Mouse (Mus musculus) frontal cortex, adult (tissue): ENCODE results near the gene Dlx3.

Source experiments
- ATAC-seq: cut with Nextera tagmentation; 2 replicates; pipeline ENCODE4 v1.9.2; 2017; ENCODE audit warnings: mild to moderate bottlenecking, moderate library complexity, mixed read lengths; ENCODE audit not compliant: low TSS enrichment

Gene Dlx3

GRCm38 (mm10) chr11:95119990-95120632, at the start of gene Dlx3:
Gene Dlx3, plus strand, starts transcription at chr11:95120119.
- ATAC-seq: no peak

DNA sequence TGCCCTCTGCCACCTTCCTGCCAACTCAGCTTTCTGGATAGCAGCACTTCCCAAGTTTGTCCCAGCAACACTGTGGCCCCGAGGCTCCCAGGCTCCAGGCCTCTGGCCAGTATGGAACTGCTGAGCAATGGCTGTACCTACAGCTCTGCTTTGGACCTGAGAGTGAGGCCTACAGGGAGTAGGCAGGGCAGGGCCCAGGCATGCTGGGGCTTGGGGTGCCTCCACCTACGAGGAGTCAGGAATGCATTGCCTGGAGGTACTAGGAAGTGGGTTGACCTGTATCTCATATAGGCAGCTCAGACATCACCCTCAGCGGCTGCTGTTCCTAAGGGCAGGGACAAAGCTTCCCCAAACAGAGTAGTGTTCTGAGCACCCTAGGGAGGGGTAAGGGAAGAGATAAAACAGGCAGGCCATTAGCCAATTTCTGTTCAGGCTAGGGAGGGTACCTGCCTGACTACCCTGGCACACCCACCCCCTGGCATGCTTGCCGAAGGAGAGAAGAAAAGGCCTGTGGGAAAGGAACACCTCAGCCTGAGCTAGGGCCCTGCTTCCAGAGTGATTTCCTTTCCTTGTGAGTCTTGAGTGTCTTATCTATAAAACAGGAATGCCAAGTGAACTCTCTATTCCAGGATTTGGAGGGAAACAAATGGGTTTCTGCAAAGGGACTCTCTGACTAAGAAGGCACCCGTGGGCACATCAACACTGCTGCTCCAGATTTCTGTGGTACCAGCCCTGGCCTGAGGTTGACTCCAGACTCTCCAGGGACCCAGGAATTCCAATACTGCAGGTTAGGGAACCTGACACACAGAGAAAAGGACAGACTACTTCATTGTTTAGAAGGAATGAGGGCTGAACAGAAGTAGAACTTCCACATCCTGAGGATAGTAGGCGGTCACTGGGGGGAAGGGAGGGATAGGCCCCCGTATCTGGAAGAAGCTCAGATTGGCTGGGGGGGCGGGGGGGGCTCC, 49.5 kb upstream of the Dlx3 start:
- no peak for ATAC-seq

DNA sequence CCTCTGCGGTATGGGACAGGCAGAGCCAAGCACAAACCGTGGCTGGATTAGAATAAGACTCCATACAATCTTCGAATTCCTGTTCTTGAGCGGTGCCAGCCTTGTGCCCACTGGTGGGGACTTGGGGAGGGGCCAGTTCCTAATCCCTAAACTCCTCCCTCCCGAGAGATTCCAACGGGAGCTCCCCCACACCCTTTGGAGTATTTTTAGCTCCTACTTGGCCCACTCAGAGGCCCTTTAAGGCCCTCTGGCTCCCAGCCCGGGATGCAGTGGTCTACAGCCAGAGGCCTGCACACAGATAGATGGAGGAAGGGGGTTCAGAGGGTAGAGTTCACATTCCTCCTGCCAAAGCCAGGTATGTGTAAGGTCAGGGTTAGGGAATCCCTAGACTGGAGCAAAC, 48.7 kb upstream of the Dlx3 start:
- ATAC-seq: no peak

DNA sequence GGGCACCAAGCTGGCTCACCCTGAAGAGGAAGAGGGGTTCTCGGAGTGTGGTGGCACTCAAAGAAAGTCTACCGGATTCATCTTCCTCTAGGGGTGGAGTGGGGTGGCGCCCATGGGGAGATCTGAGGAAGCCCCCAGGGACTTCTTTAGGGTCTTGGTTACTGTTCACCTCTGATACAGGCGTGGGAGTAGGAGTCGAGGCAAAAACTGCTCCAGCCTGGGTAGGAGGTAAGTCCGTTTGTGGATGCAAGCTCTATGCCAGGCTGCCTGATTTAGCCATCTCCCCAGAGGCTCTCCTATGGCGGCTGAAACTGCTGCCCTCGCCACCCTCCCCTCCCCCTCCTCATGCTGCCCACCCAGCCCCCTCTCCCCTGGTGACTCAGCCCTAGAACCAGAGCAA, 47.8 kb upstream of the Dlx3 start:
- no peak for ATAC-seq

- no peak for ATAC-seq
These were observed 47.1 kb upstream of the Dlx3 start for GRCm38 (mm10) chr11:95072804-95073203.

DNA sequence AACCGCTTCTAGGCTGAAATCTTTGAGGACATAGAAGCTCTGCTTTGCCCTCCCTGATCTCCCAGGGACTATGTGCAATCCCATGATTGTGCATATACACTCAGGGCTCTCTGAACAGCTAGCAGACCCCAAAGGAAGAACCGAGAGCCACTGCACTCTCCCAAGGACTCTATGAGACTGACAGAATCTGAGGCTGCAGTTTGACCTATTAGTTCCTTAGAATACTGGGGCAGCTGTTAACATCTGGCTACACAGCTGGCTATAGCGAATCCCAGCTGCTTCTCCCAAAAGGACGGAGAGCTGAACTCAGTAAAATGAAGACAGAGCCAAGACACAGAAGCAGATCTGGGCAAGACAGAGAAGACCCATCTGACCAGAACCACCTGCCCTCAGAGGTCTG, 46.1 kb upstream of the Dlx3 start:
- ATAC-seq: no peak

- no peak for ATAC-seq
These were observed 45.2 kb upstream of the Dlx3 start for GRCm38 (mm10) chr11:95074694-95075093.

GRCm38 (mm10) chr11:95075197-95076040, 44.5 kb upstream of the Dlx3 start:
- no peak for ATAC-seq

DNA sequence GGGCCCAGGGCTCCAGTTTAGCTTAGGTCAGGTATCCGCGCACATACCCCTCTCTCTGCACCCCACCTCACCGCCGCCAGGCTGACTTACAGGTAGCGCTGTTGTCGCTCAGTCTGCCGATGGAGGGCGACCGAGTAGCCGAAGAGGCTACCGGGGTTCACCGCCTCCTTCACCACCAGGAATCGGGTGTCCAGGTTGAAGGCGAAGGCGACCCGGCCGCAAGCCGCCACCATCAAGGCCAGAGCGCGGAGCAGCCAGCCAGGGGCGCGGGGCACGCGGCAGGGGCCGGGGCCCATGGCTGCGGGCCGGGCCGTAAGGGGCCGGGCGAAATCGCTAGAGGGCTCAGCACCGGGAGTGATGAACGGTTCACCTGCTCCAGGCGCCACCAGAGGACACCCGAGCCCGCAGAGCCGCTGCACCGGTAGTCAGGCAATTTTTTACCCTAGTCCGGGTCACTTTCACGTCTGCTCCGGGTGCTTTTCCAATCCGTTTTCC, 43.8 kb upstream of the Dlx3 start:
- ATAC-seq: peak; percentile 64

GRCm38 (mm10) chr11:95076536-95077111, 43.3 kb upstream of the Dlx3 start, which contains the start of gene Itga3:
Gene Itga3, minus strand, starts transcription at chr11:95076801.
- ATAC-seq: peak; percentile 79

GRCm38 (mm10) chr11:95077956-95078355, 42.0 kb upstream of the Dlx3 start:
- ATAC-seq: no peak

- ATAC-seq: no peak
These were observed 40.6 kb upstream of the Dlx3 start for GRCm38 (mm10) chr11:95079256-95079875.

DNA sequence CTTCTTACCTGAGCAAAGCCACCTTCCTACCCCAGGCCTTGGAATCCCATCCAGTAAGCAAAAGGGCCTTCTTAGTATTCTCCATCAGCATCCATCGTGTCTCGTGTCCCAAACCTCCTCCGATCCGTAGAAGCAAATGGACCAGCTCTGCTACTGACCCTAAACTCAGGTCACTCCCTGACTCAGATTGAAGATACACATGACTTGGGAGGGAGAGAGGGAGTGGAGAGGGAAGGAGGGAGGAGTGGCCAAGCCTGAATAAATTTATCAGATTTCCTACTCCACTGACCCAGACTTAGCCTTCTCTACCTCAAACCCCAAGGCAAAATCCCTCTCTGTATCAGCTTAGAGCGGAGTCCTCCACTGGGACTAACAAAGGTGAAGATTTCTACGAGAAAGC, 39.1 kb upstream of the Dlx3 start:
- no peak for ATAC-seq

GRCm38 (mm10) chr11:95082896-95083295, 37.0 kb upstream of the Dlx3 start:
- no peak for ATAC-seq

GRCm38 (mm10) chr11:95084175-95084574, 35.7 kb upstream of the Dlx3 start:
- no peak for ATAC-seq

DNA sequence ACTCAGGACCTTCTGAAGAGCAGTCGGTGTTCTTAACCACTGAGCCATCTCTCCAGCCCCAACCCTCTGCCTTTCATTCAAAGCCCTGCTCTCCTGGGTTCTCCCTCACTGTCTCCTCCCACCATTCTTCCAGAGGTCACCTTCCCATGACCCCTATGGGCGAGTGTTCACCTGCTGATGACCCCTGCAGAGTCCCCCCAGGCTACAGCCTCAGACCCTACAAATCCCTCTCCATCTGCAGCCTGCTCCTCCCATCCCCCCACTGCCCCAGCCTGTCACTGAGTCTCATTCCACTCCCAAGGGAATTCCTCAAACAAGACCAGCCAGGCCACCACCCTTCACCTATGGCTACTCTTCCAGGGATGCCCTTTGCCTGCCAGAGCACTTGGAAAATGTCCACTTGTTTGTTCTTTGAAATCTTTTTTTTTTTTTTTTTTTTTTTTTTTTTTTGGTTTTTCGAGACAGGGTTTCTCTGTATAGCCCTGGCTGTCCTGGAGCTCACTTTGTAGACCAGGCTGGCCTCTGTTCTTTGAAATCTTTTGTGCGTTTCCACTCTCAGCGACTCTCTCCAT, 35.0 kb upstream of the Dlx3 start:
- no peak for ATAC-seq

DNA sequence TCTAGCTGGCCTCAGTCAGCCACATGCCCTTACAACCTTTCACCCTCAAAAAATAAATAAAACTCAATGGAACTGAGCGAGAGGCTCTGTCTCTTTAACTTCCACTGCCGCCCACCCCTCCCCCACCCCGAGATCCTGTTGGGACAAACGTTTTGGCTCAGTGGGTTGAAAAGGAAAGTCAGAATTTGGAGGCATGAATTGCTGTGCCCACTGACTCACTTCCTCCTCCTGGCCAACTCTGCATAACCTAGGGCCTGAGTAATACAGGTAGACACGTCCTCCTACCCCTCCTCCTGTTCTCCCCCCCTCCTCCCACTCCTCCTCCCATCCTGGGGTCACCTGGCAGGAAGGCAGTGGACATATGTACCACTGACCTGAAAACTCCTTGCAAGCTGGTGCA, 34.2 kb upstream of the Dlx3 start:
- no peak for ATAC-seq

GRCm38 (mm10) chr11:95086229-95086628, 33.7 kb upstream of the Dlx3 start:
- ATAC-seq: no peak

DNA sequence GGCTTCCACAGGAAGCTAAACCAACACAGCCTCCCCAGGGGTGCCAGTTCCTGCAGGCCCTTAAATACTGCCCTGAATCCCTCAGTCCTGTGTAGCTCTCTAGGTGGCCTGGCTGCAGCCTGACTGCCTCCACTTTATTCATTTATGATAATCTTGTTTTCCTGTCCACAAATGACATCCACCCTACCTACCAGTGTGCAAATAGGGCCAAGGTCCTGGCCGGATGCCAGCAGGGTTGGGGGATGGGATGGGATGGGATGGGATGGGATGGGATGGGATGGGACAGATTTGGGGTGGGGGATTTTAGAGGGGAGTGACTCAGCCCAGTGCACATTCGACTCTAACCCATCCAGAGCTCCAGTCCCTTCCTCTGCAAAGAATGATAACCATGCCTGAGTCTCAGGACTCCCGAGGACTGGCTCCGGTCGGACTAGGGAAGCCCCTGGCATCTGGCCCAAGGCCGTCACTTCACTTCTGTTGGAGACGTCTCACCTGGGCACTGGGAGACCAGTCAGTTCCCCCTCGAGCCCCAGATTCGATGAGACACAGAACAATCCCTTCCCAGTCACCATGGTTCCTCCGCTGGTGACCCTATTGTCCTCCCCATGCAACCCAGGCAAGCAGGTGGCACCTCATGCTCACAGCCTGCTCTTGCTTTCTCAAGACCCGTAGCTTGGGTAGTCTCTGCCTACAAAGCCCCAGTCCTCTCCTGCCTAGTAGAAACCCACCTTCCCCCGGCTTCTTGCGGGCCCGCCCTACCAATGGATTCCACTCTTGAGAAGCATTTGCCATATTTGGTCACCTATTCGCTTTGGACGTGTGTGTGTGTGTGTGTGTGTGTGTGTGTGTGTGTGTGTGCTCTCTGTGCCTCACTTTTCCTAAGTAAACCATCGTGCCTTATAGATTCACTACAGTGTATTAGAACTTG, 32.4 kb upstream of the Dlx3 start:
- no peak for ATAC-seq

- no peak for ATAC-seq
These were observed 31.6 kb upstream of the Dlx3 start for GRCm38 (mm10) chr11:95088286-95088685.
